Mouse (Mus musculus) heart, adult 2 months (tissue): ENCODE data around the gene Tst.

Experiments used
- CTCF ChIP-seq: fragments of 200-600 bp; IDR thresholded peaks from 2 replicates; pipeline ENCODE4 v1.8.1; 2022; ENCODE audit warnings: antibody characterized with exemption, mild to moderate bottlenecking, moderate library complexity
- EP300 ChIP-seq: fragments of 200-500 bp; IDR thresholded peaks from 2 replicates; pipeline ENCODE4 v1.6.1; 2011; ENCODE audit warnings: low read depth, low read length, control low read depth; ENCODE audit not compliant: insufficient read depth
- POLR2A ChIP-seq: fragments of 200-500 bp; IDR thresholded peaks from 2 replicates; pipeline ENCODE4 v1.6.1; 2011; ENCODE audit warnings: mild to moderate bottlenecking, low read depth, low read length, control low read depth; ENCODE audit not compliant: insufficient read depth

DNA sequence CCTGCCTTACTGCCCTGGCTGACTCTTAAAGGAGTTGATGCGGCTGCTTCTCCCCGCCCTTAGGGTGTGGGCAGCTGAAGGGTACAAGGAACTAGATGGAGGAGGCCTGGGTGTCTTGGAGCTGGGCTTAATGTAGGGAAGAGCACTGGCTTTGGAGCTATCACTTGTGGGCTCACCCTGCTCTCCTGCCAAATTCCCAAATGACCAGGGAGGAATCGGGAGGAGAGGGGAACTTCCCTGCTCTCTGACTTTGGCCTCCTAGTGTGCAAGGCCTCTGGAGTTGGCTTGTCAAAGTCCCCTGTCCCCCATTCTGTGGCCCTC is 23.4 kb upstream of the Tst start:
- TF ChIP-seq POLR2A: 0 out of 2 replicates have a peak, but pooled peaks have one; percentile 20
- TF ChIP-seq CTCF: no peak
- no peak for TF ChIP-seq EP300
